Mouse (Mus musculus) MEL (cell line): ENCODE results near the gene Eno2. TPM values are rescaled to one million over a fixed set of nuclear protein-coding genes. Genes with fewer than 3 reads are reported as not detected.

Source experiments
- DNase-seq: peaks from one replicate; pipeline ENCODE4 v3.0.0; 2011; ENCODE audit warnings: low read depth, low spot score
- H3K27ac ChIP-seq: 2 replicates; pipeline ENCODE4 v1.5.1; 2012; ENCODE audit warnings: low read depth, mild to moderate bottlenecking, control low read depth, low read length, moderate library complexity; ENCODE audit not compliant: control insufficient read depth
- H3K27me3 ChIP-seq, 2 experiments: fragments of 150-350 bp in 1 of 2; sonication (generic) in 1 of 2; 2 replicates each; pipeline ENCODE4 v1.6.1; 2012; ENCODE audit warnings: low read length in 2 of 2, mild to moderate bottlenecking in 2 of 2, improper control_type of control experiment in 1 of 2, moderate library complexity in 1 of 2; ENCODE audit not compliant: insufficient read depth in 2 of 2, control insufficient read depth in 1 of 2
- H3K36me3 ChIP-seq, 2 experiments: 2 replicates each; pipeline ENCODE4 v1.6.1; 2012 to 2014; ENCODE audit warnings: low read length in 2 of 2, improper control_type of control experiment in 1 of 2, inconsistent platforms in 1 of 2, mild to moderate bottlenecking in 1 of 2; ENCODE audit not compliant: insufficient read depth in 2 of 2, control insufficient read depth in 1 of 2
- H3K4me1 ChIP-seq, 2 experiments: fragments of 150-350 bp in 1 of 2; sonication (generic) in 1 of 2; 2 replicates each; pipeline ENCODE4 v1.6.1; 2012; ENCODE audit warnings: low read length in 2 of 2, improper control_type of control experiment in 1 of 2, mild to moderate bottlenecking in 1 of 2; ENCODE audit not compliant: insufficient read depth in 2 of 2, control insufficient read depth in 1 of 2
- H3K4me3 ChIP-seq, 2 experiments: fragments of 150-350 bp in 1 of 2; sonication (generic) in 1 of 2; 2 replicates each; pipeline ENCODE4 v1.5.1; 2012; ENCODE audit warnings: low read depth in 2 of 2, low read length in 2 of 2, mild to moderate bottlenecking in 2 of 2, moderate library complexity in 2 of 2, control low read depth in 1 of 2, improper control_type of control experiment in 1 of 2; ENCODE audit not compliant: control insufficient read depth in 1 of 2, insufficient read depth in 1 of 2
- H3K79me2 ChIP-seq: 2 replicates; pipeline ENCODE4 v1.6.1; 2012; ENCODE audit warnings: mild to moderate bottlenecking, low read length, moderate library complexity; ENCODE audit not compliant: control insufficient read depth, poor library complexity, insufficient read depth
- H3K9ac ChIP-seq: 2 replicates; pipeline ENCODE4 v1.6.1; 2012; ENCODE audit warnings: low read depth, mild to moderate bottlenecking, control low read depth, low read length, moderate library complexity; ENCODE audit not compliant: control insufficient read depth, poor library complexity, severe bottlenecking
- H3K9me3 ChIP-seq: fragments of 150-350 bp; sonication (generic); replicated peaks from 2 replicates; pipeline ENCODE4 v1.6.1; 2012; ENCODE audit warnings: mild to moderate bottlenecking, low read length, improper control_type of control experiment, moderate library complexity; ENCODE audit not compliant: insufficient read depth
- BHLHE40 ChIP-seq: IDR thresholded peaks from 2 replicates; pipeline ENCODE4 v1.6.1; 2012; ENCODE audit warnings: low read depth, mild to moderate bottlenecking, inconsistent platforms, low read length, improper control_type of control experiment, borderline replicate concordance
- CHD1 ChIP-seq: IDR thresholded peaks from 2 replicates; pipeline ENCODE4 v1.6.1; 2012; ENCODE audit warnings: low read depth, mild to moderate bottlenecking, inconsistent platforms, low read length, improper control_type of control experiment
- CTCF ChIP-seq, 3 experiments: IDR thresholded peaks in 2 of 3; conservative IDR thresholded peaks in 1 of 3; 2 replicates each; pipeline ENCODE4 v1.5.1; 2011 to 2012; ENCODE audit warnings: low read length in 3 of 3, low read depth in 2 of 3, mild to moderate bottlenecking in 2 of 3, improper control_type of control experiment in 1 of 3, inconsistent platforms in 1 of 3, mixed read lengths in 1 of 3, moderate library complexity in 1 of 3; ENCODE audit not compliant: control insufficient read depth in 1 of 3, insufficient read depth in 1 of 3, poor library complexity in 1 of 3, severe bottlenecking in 1 of 3
- ELF1 ChIP-seq: IDR thresholded peaks from 2 replicates; pipeline ENCODE4 v1.6.1; 2014; ENCODE audit warnings: low read depth, mild to moderate bottlenecking, inconsistent platforms, low read length, improper control_type of control experiment, moderate library complexity
- GABPA ChIP-seq: IDR thresholded peaks from 2 replicates; pipeline ENCODE4 v1.6.1; 2012; ENCODE audit warnings: low read depth, mild to moderate bottlenecking, inconsistent platforms, low read length, improper control_type of control experiment, moderate library complexity
- GATA1 ChIP-seq: IDR thresholded peaks from 2 replicates; pipeline ENCODE4 v1.6.1; 2011; ENCODE audit warnings: low read depth, low read length, improper control_type of control experiment
- HCFC1 ChIP-seq: IDR thresholded peaks from 2 replicates; pipeline ENCODE4 v1.6.1; 2012; ENCODE audit warnings: low read depth, mild to moderate bottlenecking, inconsistent platforms, low read length, improper control_type of control experiment, moderate library complexity
- JUND ChIP-seq: IDR thresholded peaks from 2 replicates; pipeline ENCODE4 v1.6.1; 2011; ENCODE audit warnings: low read depth, mild to moderate bottlenecking, improper control_type of control experiment, low read length
- KAT2A ChIP-seq: conservative IDR thresholded peaks from 2 replicates; pipeline ENCODE4 v1.6.1; 2012; ENCODE audit warnings: low read depth, low read length, improper control_type of control experiment, inconsistent platforms
- MAFK ChIP-seq: IDR thresholded peaks from 2 replicates; pipeline ENCODE4 v1.6.1; 2011; ENCODE audit warnings: low read depth, mild to moderate bottlenecking, low read length, improper control_type of control experiment, borderline replicate concordance
- MAZ ChIP-seq: IDR thresholded peaks from 2 replicates; pipeline ENCODE4 v1.6.1; 2012; ENCODE audit warnings: low read depth, mild to moderate bottlenecking, inconsistent platforms, low read length, improper control_type of control experiment
- MEF2A ChIP-seq: IDR thresholded peaks from 2 replicates; pipeline ENCODE4 v1.6.1; 2014; ENCODE audit warnings: low read depth, mild to moderate bottlenecking, inconsistent platforms, low read length, improper control_type of control experiment; ENCODE audit not compliant: poor library complexity, insufficient replicate concordance, severe bottlenecking; ENCODE audit errors: extremely low read depth
- MXI1 ChIP-seq: IDR thresholded peaks from 2 replicates; pipeline ENCODE4 v1.6.1; 2011; ENCODE audit warnings: mild to moderate bottlenecking, low read depth, low read length, improper control_type of control experiment
- MYB ChIP-seq: IDR thresholded peaks from 2 replicates; pipeline ENCODE4 v1.6.1; 2011; ENCODE audit warnings: mild to moderate bottlenecking, low read depth, low read length, improper control_type of control experiment
- MYC ChIP-seq: IDR thresholded peaks from 2 replicates; pipeline ENCODE4 v1.6.1; 2011; ENCODE audit warnings: low read depth, mild to moderate bottlenecking, low read length, improper control_type of control experiment, moderate library complexity
- POLR2AphosphoS2 ChIP-seq: IDR thresholded peaks from 2 replicates; pipeline ENCODE4 v1.6.1; 2011; ENCODE audit warnings: low read length, improper control_type of control experiment
- RCOR1 ChIP-seq: IDR thresholded peaks from 2 replicates; pipeline ENCODE4 v1.6.1; 2012; ENCODE audit warnings: low read depth, mild to moderate bottlenecking, inconsistent platforms, low read length, improper control_type of control experiment
- SMC3 ChIP-seq: IDR thresholded peaks from 2 replicates; pipeline ENCODE4 v1.6.1; 2011; ENCODE audit warnings: low read depth, low read length, improper control_type of control experiment
- USF2 ChIP-seq, 2 experiments: IDR thresholded peaks; 2 replicates each; pipeline ENCODE4 v1.6.1; 2011 to 2012; ENCODE audit warnings: improper control_type of control experiment in 2 of 2, low read length in 2 of 2, borderline replicate concordance in 1 of 2, inconsistent platforms in 1 of 2, low read depth in 1 of 2, mild to moderate bottlenecking in 1 of 2; ENCODE audit not compliant: insufficient read depth in 1 of 2
- ZKSCAN1 ChIP-seq: IDR thresholded peaks from 2 replicates; pipeline ENCODE4 v1.6.1; 2012; ENCODE audit warnings: low read depth, mild to moderate bottlenecking, inconsistent platforms, low read length, improper control_type of control experiment, moderate library complexity
- ZNF384 ChIP-seq: IDR thresholded peaks from 2 replicates; pipeline ENCODE4 v1.6.1; 2012; ENCODE audit warnings: low read depth, mild to moderate bottlenecking, inconsistent platforms, low read length, improper control_type of control experiment
- polyA plus RNA-seq, 2 experiments: library from polyadenylated mRNA; stranded (reverse) in 1 of 2; unstranded in 1 of 2; fragments of >175 nt in 1 of 2; fragments of >200 nt in 1 of 2; gene quantifications; 2 replicates each; pipeline versions ENCODE4 v1.2.1 to v1.2.4; 2012; ENCODE audit warnings: low replicate concordance in 2 of 2, low read depth in 1 of 2; ENCODE audit not compliant: insufficient read length in 2 of 2, insufficient read depth in 1 of 2, missing spikeins in 1 of 2
- total RNA-seq: library from RNA; depleted of rRNA; stranded (reverse); fragments of 300-350 nt; gene quantifications from 2 replicates; pipeline ENCODE4 v1.2.3, GENCODE M21; 2012

Eno2 gene
- total and polyA plus RNA-seq, 3 experiments: 3.2 to 12.5 TPM; not detected in 1

GRCm38 (mm10) chr6:124728621-124729020 is 40.9 kb downstream of the Eno2 start:
- Histone ChIP-seq H3K36me3 (peaks cover 3 to 18% of the 10 kb centered on the region in 2 experiments), H3K27ac (no peak overlapping the region), H3K9ac (no peak overlapping the region), H3K4me1 (peaks cover 5 to 18% of the 10 kb centered on the region in 2 experiments), H3K27me3 (no peaks in the 10 kb centered on the region), H3K4me3 (no peak overlapping the region), H3K9me3 (no peaks in the 10 kb centered on the region), H3K79me2 (peaks cover 16% of the 10 kb centered on the region)
- TF ChIP-seq JUND (no peak), RCOR1 (no peak), MEF2A (no peak), MXI1 (no peak), MYC (no peak), MAZ (no peak), SMC3 (no peak), MAFK (no peak), ZNF384 (no peak), GABPA (no peak), HCFC1 (no peak), POLR2AphosphoS2 (no peak)
- no peak for DNase-seq

- Histone ChIP-seq H3K79me2 (no peaks in the 10 kb centered on the region), H3K27ac (no peak overlapping the region), H3K27me3 (no peaks in the 10 kb centered on the region), H3K9me3 (no peaks in the 10 kb centered on the region), H3K9ac (no peak overlapping the region), H3K36me3 (peaks cover 3 to 4% of the 10 kb centered on the region in 2 experiments), H3K4me3 (no peak overlapping the region), H3K4me1 (peaks cover 0 to 7% of the 10 kb centered on the region in 2 experiments; a peak in 2 of 4 replicates)
- no peak for DNase-seq
- TF ChIP-seq MAFK (peak; percentile 80), CHD1 (no peak)
Measured at GRCm38 (mm10) chr6:124724472-124724871, 45.0 kb downstream of the Eno2 start.

GRCm38 (mm10) chr6:124723541-124723940 is 45.9 kb downstream of the Eno2 start:
- Histone ChIP-seq H3K36me3 (peaks cover 3 to 13% of the 10 kb centered on the region in 2 experiments), H3K9me3 (no peaks in the 10 kb centered on the region), H3K79me2 (no peaks in the 10 kb centered on the region), H3K9ac (no peak overlapping the region), H3K27ac (no peak overlapping the region), H3K4me1 (peaks cover 3 to 16% of the 10 kb centered on the region in 2 experiments; a peak in 3 of 4 replicates), H3K27me3 (no peaks in the 10 kb centered on the region), H3K4me3 (no peak overlapping the region)
- TF ChIP-seq CTCF (IDR thresholded peaks at IDR 0.05 in 2 of 3, conservative IDR thresholded peaks at IDR 0.05 in 1 of 3; ENCODE audit: control insufficient read depth in 1 of 3, insufficient read depth in 1 of 3, low read depth in 2 of 3, low read length in 3 of 3, poor library complexity in 1 of 3, severe bottlenecking in 1 of 3): no peak
- no peak for TF ChIP-seq BHLHE40
- no peak for TF ChIP-seq MYB
- no peak for TF ChIP-seq ELF1
- no peak for TF ChIP-seq GATA1
- TF ChIP-seq ZKSCAN1: no peak
- no peak for TF ChIP-seq USF2 (IDR thresholded peaks at IDR 0.05; ENCODE audit: borderline replicate concordance in 1 of 2, insufficient read depth in 1 of 2, low read depth in 1 of 2, low read length in 2 of 2)
- TF ChIP-seq KAT2A: no peak
- TF ChIP-seq MAFK: no peak
- no peak for TF ChIP-seq RCOR1
- no peak for TF ChIP-seq MEF2A
- DNase-seq: no peak
